In the genomic region with DNA sequence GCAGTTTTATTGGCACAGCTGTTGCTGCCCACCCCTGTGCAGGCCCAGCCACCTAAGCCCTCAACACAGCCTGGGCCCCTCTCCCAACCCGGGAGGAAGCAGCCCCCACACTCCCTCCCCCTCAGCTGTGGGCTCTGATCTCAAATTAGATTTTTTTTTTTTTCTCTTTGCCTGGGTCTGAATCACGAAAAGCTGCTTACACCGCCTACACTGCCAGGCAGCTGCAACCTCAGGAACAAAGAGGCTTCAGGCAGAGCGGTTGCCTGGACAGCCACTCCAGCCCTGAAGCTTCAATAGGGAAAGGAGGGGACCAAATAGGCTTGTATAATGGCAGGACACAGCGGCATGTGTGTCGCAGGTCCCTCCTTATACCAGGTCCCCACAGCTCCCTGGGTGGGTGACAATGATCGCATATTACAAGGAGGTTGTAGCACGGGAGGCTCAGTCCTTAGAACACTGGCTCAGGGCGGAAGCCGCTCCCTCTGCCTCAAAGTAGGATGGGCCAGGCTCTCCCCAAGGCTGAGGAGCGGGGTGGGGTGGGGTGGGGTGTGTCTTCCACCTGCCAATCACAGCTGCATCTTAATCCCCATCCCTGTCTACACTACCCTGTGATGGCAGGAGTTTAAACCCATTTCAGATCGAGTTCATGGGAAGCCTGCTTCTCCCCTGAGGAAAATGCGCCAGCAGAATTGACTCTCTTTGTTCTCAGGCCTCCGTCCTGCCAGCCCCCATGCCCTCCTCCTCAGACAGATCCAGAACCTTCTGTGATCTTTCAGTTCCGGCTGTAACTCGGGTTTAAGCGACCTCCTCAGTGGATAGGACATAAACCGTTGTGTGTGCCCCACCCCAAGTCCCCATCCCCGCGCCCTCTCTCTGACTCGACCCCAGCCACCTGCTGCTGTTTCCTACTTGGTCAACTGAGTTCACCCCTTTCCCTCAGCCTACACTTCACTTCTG, we compare ENCODE assay signal across 8 mouse cellular contexts. TPM values are rescaled to one million over a fixed set of nuclear protein-coding genes. Genes with fewer than 3 reads are reported as not detected.
A peak's percentile ranks its signal among the peaks of the same experiment; 100 is the strongest.
DNase-seq lines count a peak whose midpoint lies in the region; ATAC-seq lines count a peak whose summit lies in the region.

No protein-coding gene starts in this region.

- peak overlapping the region; percentile 77 for H3K27ac ChIP-seq in intestine, embryonic 16.5 days (ENCODE audit: low read length)
- H3K27ac ChIP-seq in liver, embryonic 13.5 days: peak overlapping the region; percentile 98

- H3K9ac ChIP-seq in intestine, embryonic 16.5 days (ENCODE audit: low read depth, low read length): peak overlapping the region; percentile 63
- H3K9ac ChIP-seq in liver, embryonic 13.5 days: peak overlapping the region; percentile 74

- peaks cover 23% of the 10 kb centered on the region for H3K4me1 ChIP-seq in intestine, embryonic 16.5 days (ENCODE audit: control insufficient read depth, insufficient read depth, low read length)
- peaks cover 100% of the 10 kb centered on the region for H3K4me1 ChIP-seq in liver, embryonic 13.5 days (replicated peaks)

- no peaks in the 10 kb centered on the region for H3K9me3 ChIP-seq in intestine, embryonic 16.5 days (ENCODE audit: control insufficient read depth, low read length)
- no peaks in the 10 kb centered on the region for H3K9me3 ChIP-seq in liver, embryonic 13.5 days (replicated peaks)

- H3K36me3 ChIP-seq in intestine, embryonic 16.5 days (ENCODE audit: control insufficient read depth, insufficient read depth, low read length): no peaks in the 10 kb centered on the region
- H3K36me3 ChIP-seq in liver, embryonic 13.5 days: no peaks in the 10 kb centered on the region

- 0 out of 2 replicates have a peak overlapping the region, but pooled peaks have one; percentile 13 for H3K4me3 ChIP-seq in intestine, embryonic 16.5 days (ENCODE audit: low read length)
- peak overlapping the region; percentile 29 for H3K4me3 ChIP-seq in liver, embryonic 13.5 days (replicated peaks)

- peak; percentile 19 to 25 for DNase-seq in B cell, adult 2 months
- peak; percentile 82 for DNase-seq in ES-CJ7 (ENCODE audit: low read depth, low spot score)
- DNase-seq in liver, embryonic 13.5 days: peak; percentile 60
- DNase-seq in right cerebral cortex, postnatal 10 days (ENCODE audit: low spot score in 2 of 2): peak; percentile 81 to 93
- no peak for DNase-seq in gastrocnemius, postnatal 36 days
- DNase-seq in adipocyte (ENCODE audit: low spot score): no peak

- intact Hi-C loops in gastrocnemius, postnatal 36 days (cut with DNase I): no loop called here

- H3K4me2 ChIP-seq in intestine, embryonic 16.5 days (ENCODE audit: low read depth, low read length): peak overlapping the region; percentile 47
- peak overlapping the region; percentile 61 for H3K4me2 ChIP-seq in liver, embryonic 13.5 days

- no peaks in the 10 kb centered on the region for H3K27me3 ChIP-seq in intestine, embryonic 16.5 days (replicated peaks; ENCODE audit: control insufficient read depth, insufficient read depth, low read length)
- H3K27me3 ChIP-seq in liver, embryonic 13.5 days: no peaks in the 10 kb centered on the region

- WGBS in intestine, embryonic 16.5 days: 22% methylated on average over 21 of the region's 21 CpGs
- WGBS in liver, embryonic 13.5 days (ENCODE audit: insufficient replicate concordance): 31% methylated on average over 21 of the region's 21 CpGs

- ATAC-seq in erythroblast, adult 5-6 weeks (replicated peaks; ENCODE audit: low FRiP score, poor library complexity, severe bottlenecking): peak; percentile 73
- ATAC-seq in intestine, embryonic 16.5 days: peak; percentile 77
- peak; percentile 88 for ATAC-seq in liver, embryonic 13.5 days (ENCODE audit: low read depth)

RNA-seq across cellular contexts. Expression of a gene that starts 20.2 kb away (rescaled TPM):
- not detected in 2 replicates for total RNA-seq in erythroblast, adult 5-6 weeks (2015; ENCODE audit: low replicate concordance)
- not detected in 2 replicates for total RNA-seq in erythroblast, adult 5-6 weeks (2017; ENCODE audit: low replicate concordance)
- polyA plus RNA-seq in intestine, embryonic 16.5 days (2015; fragmentation: Nextera tagmentation; extraction: Ambion mirVana): 2.1 and 3.0 TPM in 2 replicates
- polyA plus RNA-seq in liver, embryonic 13.5 days (2015; fragmentation: Nextera tagmentation; extraction: Ambion mirVana): not detected in 2 replicates
- total RNA-seq in gastrocnemius, postnatal 36 days (2021): not detected

RNA-seq across cellular contexts. Expression of a gene that starts 28.6 kb away (rescaled TPM):
- not detected in 2 replicates for total RNA-seq in erythroblast, adult 5-6 weeks (2015; ENCODE audit: low replicate concordance)
- not detected in 2 replicates for total RNA-seq in erythroblast, adult 5-6 weeks (2017; ENCODE audit: low replicate concordance)
- polyA plus RNA-seq in intestine, embryonic 16.5 days (2015; fragmentation: Nextera tagmentation; extraction: Ambion mirVana): 157 and 177 TPM in 2 replicates
- polyA plus RNA-seq in liver, embryonic 13.5 days (2015; fragmentation: Nextera tagmentation; extraction: Ambion mirVana): 0.65 and 0.71 TPM in 2 replicates
- total RNA-seq in gastrocnemius, postnatal 36 days (2021): not detected

Comparison
In these comparisons a context has a peak if more than half of its experiments do, and no peak if none do; other contexts are left out.
1. DNase-seq: peak in B cell, adult 2 months (2 of 2), ES-CJ7 (single experiment), liver, embryonic 13.5 days (single experiment) and right cerebral cortex, postnatal 10 days (2 of 2); none in gastrocnemius, postnatal 36 days (0 of 2) and adipocyte (single experiment).
2. Peak in every context shown above with its lines, with median percentiles within 50 percentile points of each other: ATAC-seq.